Mouse (Mus musculus): ENCODE results near the gene Cish.
A peak's percentile ranks its signal among the peaks of the same experiment; 100 is the strongest.

The Cish gene

GRCm38 (mm10) chr9:107296016-107296040, at the start of gene Cish:
Gene Cish, plus strand, starts transcription at chr9:107296026.
- no peak for DNase-seq (ENCODE audit: low spot score in 2 of 2)

DNA sequence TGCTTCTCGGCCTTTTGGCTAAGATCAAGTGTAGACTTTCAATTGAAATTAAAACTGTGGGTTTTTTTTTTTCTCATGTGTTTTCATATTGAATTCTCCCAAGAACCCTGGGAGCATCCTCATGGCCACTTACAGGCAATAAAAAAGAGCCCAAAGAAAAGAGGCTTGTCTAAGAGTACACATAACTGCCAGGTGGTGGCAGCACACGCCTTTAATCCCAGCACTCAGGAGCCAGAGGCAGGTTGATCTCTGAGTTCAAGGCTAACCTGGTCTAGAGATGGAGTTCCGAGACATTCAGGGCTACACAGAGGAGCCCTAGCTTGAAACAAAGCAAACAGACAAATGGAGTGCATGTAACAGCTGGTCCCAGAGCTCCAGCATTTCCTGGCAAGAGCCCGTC, 49.7 kb upstream of the Cish start:
- peak in 1 of 2 experiments; percentile 35 for DNase-seq (ENCODE audit: low spot score in 2 of 2)

- no peak for DNase-seq (ENCODE audit: low spot score in 2 of 2)
These were observed 46.7 kb upstream of the Cish start for GRCm38 (mm10) chr9:107249154-107249553.

GRCm38 (mm10) chr9:107250416-107251337, 45.1 kb upstream of the Cish start:
- no peak for DNase-seq (ENCODE audit: low spot score in 2 of 2)

- DNase-seq (ENCODE audit: low spot score in 2 of 2): no peak
These were observed 43.7 kb upstream of the Cish start for GRCm38 (mm10) chr9:107252164-107252563.

- DNase-seq (ENCODE audit: low spot score in 2 of 2): no peak
These were observed 41.4 kb upstream of the Cish start for GRCm38 (mm10) chr9:107254476-107254875.

DNA sequence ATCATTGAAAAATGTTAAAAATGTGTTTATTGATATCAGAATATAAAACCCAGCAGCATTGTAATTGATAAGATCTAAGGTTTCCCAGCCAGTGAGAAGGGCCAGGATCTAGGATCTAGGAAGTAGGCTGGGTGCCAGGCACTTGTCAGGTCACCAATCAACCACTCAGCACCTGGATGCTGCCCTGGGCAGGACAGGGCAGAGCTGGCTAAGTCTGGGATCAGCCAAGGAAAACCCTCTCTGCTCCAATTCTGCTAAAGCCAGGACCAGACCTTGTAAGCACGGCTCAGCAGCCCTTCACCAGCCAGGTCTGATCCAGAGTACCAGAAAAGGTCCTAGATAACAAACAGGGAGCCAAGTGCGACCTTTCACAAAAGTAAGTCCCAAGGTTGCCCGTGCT, 40.9 kb upstream of the Cish start:
- no peak for DNase-seq (ENCODE audit: low spot score in 2 of 2)

DNA sequence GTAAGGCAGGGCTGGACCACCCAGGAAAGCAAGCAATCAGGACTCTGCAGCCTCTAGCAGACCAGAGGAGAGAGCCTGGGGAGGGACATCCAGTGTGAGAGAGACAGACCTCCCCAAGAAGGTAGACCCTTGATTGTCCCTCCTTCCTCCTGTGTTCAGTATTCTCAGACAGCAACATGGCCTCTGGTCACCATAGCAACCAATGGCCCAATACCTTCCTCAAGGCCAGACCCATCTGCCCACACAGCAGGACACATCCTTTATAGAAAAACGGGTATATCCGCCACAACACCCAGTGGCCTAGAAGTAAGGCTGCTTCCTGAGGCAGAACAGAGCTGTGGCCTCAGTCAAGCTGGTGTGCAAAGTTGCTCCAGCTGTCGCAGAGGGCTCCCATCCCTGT, 40.2 kb upstream of the Cish start:
- DNase-seq (ENCODE audit: low spot score in 2 of 2): no peak

DNA sequence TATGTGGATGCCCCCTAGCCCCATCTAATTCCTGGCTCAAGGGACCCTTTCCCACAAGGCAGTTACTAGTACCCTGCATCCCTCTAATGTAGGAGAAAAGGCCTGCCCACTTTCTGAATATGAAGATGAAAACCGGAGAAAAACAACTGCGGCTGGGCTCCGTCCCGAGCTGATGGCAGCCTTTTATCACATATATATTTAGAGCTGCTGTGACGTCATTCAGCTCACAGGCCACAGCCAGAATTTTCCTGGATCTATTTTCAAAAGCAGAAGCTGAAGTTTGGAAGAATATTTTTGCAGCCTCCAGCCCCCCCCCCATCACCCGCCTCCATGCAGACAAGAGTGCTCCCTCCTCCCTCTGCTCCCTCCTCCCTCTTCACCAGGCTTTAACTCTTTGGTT, 36.3 kb upstream of the Cish start:
- DNase-seq (ENCODE audit: low spot score in 2 of 2): no peak

- no peak for DNase-seq (ENCODE audit: low spot score in 2 of 2)
These were observed 35.4 kb upstream of the Cish start for GRCm38 (mm10) chr9:107260429-107260828.

- DNase-seq (ENCODE audit: low spot score in 2 of 2): no peak
These were observed 35.0 kb upstream of the Cish start for GRCm38 (mm10) chr9:107260836-107261235.

- DNase-seq (ENCODE audit: low spot score in 2 of 2): no peak
These were observed 34.0 kb upstream of the Cish start for GRCm38 (mm10) chr9:107261792-107262191.

GRCm38 (mm10) chr9:107262375-107262774, 33.5 kb upstream of the Cish start:
- no peak for DNase-seq (ENCODE audit: low spot score in 2 of 2)

DNA sequence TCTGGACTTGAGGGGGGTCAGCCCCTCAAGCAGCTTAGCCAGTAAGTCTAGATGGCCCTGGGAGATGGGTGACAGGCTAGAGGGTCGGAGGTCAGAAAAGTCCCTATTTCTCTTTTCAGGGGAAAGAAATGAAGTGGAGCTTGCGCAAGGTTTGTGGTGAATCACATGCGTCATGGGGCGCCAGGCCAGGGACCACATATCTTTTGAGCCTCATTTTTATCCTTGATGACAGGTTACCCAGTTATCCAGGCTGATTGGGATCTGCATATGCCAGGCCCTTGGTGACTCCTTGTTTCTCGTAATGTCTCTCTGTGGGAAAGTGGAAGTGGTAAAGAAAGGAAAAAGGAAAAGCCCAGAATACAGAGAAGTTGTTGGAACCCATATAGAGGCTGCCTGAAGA, 31.9 kb upstream of the Cish start:
- DNase-seq (ENCODE audit: low spot score in 2 of 2): no peak

DNA sequence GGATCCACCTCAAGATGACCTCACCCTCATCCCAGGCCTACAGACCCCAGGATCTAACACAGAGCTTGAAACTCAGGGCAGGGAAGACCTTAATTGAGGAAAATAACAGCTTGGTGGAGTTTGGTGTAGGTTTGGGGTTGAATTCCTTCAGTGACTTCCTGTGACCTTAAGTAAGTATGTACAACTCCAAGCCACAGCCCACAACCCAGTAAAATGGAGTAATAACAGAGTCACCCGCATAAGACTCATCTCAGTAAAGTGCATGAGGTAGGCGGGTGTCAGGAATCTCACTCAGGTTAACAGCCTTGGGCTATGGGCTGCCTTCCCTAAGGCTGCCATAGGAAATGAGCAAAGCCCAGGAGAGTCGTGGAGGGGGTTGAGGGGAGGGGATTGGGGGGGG, 31.1 kb upstream of the Cish start:
- no peak for DNase-seq (ENCODE audit: low spot score in 2 of 2)

GRCm38 (mm10) chr9:107267028-107267427, 28.8 kb upstream of the Cish start:
- no peak for DNase-seq (ENCODE audit: low spot score in 2 of 2)

DNA sequence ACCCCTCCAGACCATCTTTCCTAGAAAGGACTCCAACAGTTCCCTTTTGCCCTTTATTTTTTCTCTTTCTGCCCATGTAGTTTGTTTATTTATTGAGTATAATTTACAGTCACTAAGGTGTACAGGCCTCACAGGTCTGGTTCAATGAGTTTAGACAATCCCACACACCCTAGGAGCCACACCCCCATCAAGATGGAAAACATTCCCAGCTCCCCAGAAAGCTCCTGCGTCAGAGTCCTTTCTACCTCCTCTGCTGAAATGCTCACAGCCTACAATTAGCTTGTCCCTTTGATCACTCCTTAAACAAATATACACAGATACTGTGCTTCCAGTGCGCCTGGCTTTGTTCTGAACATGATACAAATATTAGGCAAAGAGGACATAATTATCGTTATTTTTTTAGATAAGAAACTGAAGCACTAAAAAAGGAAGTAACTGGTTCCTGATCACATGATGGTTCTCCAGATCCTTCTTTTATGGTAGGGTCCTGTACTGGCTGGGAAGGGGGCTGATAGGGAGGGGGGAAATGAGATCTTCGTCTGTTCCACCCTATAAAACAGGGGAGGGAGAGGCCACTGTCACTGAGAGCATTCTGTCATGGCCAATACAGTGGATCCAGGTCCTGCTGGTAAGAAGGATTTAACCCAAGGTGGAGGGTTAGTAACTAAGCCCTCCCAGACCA, 28.0 kb upstream of the Cish start:
- no peak for DNase-seq (ENCODE audit: low spot score in 2 of 2)

DNA sequence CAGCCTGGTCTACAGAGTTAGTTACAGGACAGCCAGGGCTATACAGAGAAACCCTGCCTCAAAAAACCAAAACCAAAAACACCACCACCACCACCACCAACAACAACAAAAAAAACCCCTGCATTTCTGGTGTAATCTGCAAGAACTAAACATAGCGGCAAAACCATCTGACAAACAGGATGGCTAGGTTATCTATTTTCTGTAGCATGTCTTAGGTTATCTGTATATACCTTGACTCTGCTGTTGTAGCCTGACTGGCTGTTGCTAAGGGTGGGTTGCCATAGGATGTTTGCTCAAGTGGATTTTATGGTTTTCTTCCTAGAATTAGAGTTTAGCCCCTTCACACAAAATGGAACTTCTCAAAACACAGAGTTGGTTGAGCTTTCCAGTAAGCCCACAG, 26.1 kb upstream of the Cish start:
- DNase-seq (ENCODE audit: low spot score in 2 of 2): no peak

GRCm38 (mm10) chr9:107271177-107271938, 24.5 kb upstream of the Cish start:
- DNase-seq (ENCODE audit: low spot score in 2 of 2): no peak

GRCm38 (mm10) chr9:107272284-107272683, 23.5 kb upstream of the Cish start:
- no peak for DNase-seq (ENCODE audit: low spot score in 2 of 2)

GRCm38 (mm10) chr9:107273184-107273583, 22.6 kb upstream of the Cish start:
- DNase-seq (ENCODE audit: low spot score in 2 of 2): no peak

DNA sequence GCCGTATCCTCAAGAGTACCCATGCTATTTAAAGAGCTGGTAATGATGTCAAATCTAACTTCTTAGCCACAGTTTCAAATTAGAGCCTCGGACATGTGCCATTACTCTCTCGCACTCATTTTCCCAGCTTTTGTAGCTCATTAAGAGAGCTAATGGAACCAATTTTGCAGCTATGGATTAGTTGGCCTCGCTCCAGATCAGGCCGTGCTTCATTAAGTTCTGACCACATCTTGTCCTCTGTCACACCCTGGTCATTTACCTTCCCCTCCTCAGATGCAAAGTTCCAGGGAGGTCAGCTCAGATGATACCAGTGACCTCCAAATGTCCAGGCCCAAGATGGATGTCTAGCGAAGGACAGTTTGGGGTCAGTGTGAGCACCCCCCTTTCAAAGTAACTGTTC, 21.1 kb upstream of the Cish start:
- DNase-seq (ENCODE audit: low spot score in 2 of 2): no peak

GRCm38 (mm10) chr9:107275710-107276109, 20.1 kb upstream of the Cish start:
- no peak for DNase-seq (ENCODE audit: low spot score in 2 of 2)
